Mouse (Mus musculus) spleen, adult 2 months (tissue): ENCODE measurements around the gene Zfp131. TPM values are rescaled to one million over a fixed set of nuclear protein-coding genes. Genes with fewer than 3 reads are reported as not detected.
A peak's percentile ranks its signal among the peaks of the same experiment; 100 is the strongest.

Experiments
- DNase-seq, 2 experiments: peaks; one replicate each; pipeline versions ENCODE4 v3.0.0 to v3.0.0-alpha.2; 2012 to 2021; ENCODE audit warnings: low spot score in 2 of 2, low read depth in 1 of 2
- H3K27ac ChIP-seq: fragments of 200-500 bp; 2 replicates; pipeline ENCODE4 v1.5.1; 2012; ENCODE audit warnings: low read length, inconsistent platforms; ENCODE audit not compliant: insufficient read depth
- H3K27me3 ChIP-seq: fragments of 200-500 bp; 2 replicates; pipeline ENCODE4 v1.6.1; 2012; ENCODE audit warnings: mild to moderate bottlenecking, moderate library complexity, low read length, inconsistent platforms; ENCODE audit not compliant: control insufficient read depth, insufficient read depth
- H3K36me3 ChIP-seq: fragments of 200-500 bp; 2 replicates; pipeline ENCODE4 v1.6.1; 2012; ENCODE audit warnings: mild to moderate bottlenecking, low read length, inconsistent platforms; ENCODE audit not compliant: control insufficient read depth, insufficient read depth
- H3K4me1 ChIP-seq: fragments of 200-500 bp; 2 replicates; pipeline ENCODE4 v1.6.1; 2011; ENCODE audit warnings: inconsistent platforms; ENCODE audit not compliant: control insufficient read depth, insufficient read depth, insufficient read length
- H3K4me3 ChIP-seq: fragments of 200-500 bp; 2 replicates; pipeline ENCODE4 v1.5.1; 2011; ENCODE audit warnings: mild to moderate bottlenecking, inconsistent platforms; ENCODE audit not compliant: insufficient read depth, insufficient read length; ENCODE audit errors: extremely low read depth
- CTCF ChIP-seq: fragments of 200-500 bp; IDR thresholded peaks from 2 replicates; pipeline ENCODE4 v1.5.1; 2011; ENCODE audit warnings: mild to moderate bottlenecking, inconsistent platforms; ENCODE audit not compliant: insufficient read depth, insufficient read length, insufficient replicate concordance; ENCODE audit errors: extremely low read depth
- POLR2A ChIP-seq: fragments of 200-500 bp; IDR thresholded peaks from 2 replicates; pipeline ENCODE4 v1.6.1; 2011; ENCODE audit warnings: low read depth, low read length, inconsistent platforms
- WGBS: fragments of 180-500 bp; shearing (Covaris S2); methylation state at CpG from one replicate; pipeline ENCODE4 v1.1.7; 2018; 5-methylcytosine and 5-hydroxymethylcytosine counted together
- polyA plus RNA-seq: library from polyadenylated mRNA; depleted of rRNA; stranded (reverse); fragments of >200 nt; gene quantifications from 2 replicates; pipeline ENCODE4 v1.2.3, GENCODE M21; 2012

The Zfp131 gene
- polyA plus RNA-seq, 1 experiment = 6.1 TPM

DNA sequence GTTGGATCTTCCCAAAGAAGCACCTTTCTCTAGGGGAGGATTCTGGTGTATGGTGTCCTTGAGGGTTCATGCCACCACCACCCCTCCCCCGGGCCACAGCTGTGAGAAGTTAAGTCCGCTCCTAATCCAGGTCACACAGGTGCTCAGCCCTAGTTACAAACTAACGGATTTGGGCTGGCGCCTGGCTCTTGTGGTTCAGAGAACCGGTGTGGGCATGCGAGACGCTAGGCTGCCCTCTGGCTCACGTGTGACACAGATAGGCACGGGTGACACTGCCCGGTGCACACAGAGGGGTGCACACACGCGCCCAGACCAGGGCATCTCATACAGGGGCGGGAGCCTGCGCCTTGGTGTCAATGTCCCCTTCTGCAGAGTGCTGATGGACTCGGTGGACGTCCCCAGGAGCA, 35.5 kb downstream of the Zfp131 start:
- peaks cover 7% of the 10 kb centered on the region; the same call in 1 of the 2 replicates for H3K4me1 ChIP-seq
- H3K27ac ChIP-seq = no peak overlapping the region
- 2% methylated on average over 16 of the region's 16 CpGs for WGBS
- H3K36me3 ChIP-seq = no peaks in the 10 kb centered on the region
- no peak for DNase-seq
- peak overlapping the region; percentile 49; the same call in 1 of the 2 replicates for H3K4me3 ChIP-seq
- no peak for TF ChIP-seq CTCF
- TF ChIP-seq POLR2A = no peak
- H3K27me3 ChIP-seq = no peaks in the 10 kb centered on the region

DNA sequence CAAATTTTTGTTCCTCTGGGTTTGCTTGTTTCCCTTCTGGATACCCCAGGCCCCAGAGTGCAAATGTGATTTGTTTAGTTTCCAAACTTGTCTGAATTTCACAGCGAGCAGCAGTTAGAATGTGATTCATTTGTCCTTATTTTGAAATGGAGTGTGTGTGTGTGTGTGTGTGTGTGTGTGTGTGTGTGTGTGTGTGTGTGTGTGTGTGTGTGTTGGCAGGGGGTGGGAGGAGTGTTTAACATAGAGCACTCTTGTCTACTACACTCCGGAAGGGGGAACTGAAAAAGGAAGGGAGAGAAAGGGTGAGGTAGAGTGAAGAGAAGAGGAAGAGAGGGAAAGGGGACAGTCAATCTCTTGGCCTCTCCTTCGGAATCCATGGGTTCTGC, 36.1 kb downstream of the Zfp131 start:
- peaks cover 7% of the 10 kb centered on the region; the same call in 1 of the 2 replicates for H3K4me1 ChIP-seq
- WGBS = 15% methylated on average over 3 of the region's 3 CpGs
- no peak for DNase-seq
- no peak overlapping the region for H3K4me3 ChIP-seq
- no peaks in the 10 kb centered on the region for H3K36me3 ChIP-seq
- H3K27me3 ChIP-seq = no peaks in the 10 kb centered on the region
- TF ChIP-seq POLR2A (no peak), CTCF (no peak)
- no peak overlapping the region for H3K27ac ChIP-seq

DNA sequence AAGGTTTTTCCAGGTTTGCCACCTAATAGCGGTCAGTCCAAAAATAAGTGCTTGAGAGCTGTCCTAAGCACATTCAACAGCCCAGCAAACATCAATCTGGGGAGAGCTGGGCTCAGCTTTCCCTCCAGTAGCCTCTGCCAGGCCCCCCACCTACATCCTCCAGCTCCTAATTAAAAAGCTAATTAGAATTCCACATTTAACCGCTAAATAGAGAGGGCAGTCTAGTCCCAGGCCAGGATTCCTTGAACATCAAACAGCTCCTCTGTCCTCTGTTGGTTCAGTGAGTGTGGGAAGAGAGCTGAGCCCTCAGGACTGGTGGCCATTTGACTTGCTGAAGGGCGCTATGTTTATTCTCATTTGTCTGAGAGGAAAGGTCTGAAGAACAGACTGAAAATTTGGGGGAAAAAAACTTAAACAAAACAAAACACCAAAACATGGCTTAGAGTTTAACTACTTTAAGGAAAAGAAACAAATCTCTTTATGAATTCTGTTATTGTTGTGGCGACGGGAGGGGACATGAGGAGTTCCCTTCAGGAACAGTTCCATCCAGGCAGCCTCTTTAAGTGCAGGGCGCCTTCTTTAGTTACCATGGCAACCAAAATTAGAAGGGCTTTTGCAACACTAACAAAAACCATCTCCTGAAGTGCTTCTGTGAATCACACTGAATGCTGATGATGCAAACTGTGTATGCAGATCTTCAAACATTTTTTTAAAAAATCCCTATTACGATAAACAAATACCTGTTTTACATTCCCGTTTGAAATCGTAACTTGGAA, 36.6 kb downstream of the Zfp131 start:
- H3K27me3 ChIP-seq = no peaks in the 10 kb centered on the region
- TF ChIP-seq POLR2A (no peak), CTCF (no peak)
- no peak for DNase-seq
- no peaks in the 10 kb centered on the region for H3K36me3 ChIP-seq
- H3K4me1 ChIP-seq = peaks cover 7% of the 10 kb centered on the region; the same call in 1 of the 2 replicates
- no peak overlapping the region for H3K4me3 ChIP-seq
- 81% methylated on average over 9 of the region's 9 CpGs for WGBS
- H3K27ac ChIP-seq = no peak overlapping the region

DNA sequence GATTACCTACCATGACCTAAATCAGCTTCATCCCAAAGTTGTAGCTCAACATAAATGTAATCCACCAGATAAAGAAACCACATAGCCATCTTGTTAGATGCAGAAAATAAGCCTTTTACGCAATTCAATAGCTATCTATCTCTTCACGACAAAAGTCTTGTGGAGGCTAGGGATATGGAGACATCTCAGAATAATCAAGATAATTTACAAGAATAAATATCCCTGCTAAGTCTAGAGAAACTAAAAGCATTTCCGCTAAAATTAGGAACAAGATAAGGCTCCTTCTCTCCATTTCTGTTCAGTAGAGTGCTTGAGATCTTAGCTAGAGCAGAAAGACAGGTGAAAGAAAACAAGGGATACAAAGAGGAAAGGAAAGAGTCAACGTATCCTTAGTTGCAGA, 43.8 kb downstream of the Zfp131 start:
- no peaks in the 10 kb centered on the region for H3K4me1 ChIP-seq
- H3K27me3 ChIP-seq = no peaks in the 10 kb centered on the region
- H3K27ac ChIP-seq = no peak overlapping the region
- no peak overlapping the region for H3K4me3 ChIP-seq
- no peaks in the 10 kb centered on the region for H3K36me3 ChIP-seq
- DNase-seq = no peak
- TF ChIP-seq POLR2A = no peak
- TF ChIP-seq CTCF = no peak
- WGBS = 87% methylated on average over 4 of the region's 4 CpGs

DNA sequence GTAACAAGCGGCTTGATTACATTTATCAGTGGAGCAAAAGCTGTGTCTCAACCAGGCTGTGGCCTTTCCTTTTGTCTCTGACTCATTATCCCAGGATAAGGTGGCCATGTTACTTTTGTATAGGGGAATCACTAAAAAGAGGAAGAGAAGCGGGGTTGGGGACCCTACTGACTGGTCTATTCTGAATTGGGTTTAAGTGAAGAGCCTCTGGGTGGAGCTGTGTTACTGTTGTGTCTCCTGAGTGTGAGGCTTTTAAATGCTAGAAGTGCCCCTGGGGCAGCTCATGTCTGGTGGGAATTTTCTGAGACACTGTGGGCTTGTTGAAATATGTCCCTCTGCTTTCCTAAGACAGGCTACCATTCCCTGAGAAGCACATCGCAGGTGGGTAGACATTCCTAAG, 47.2 kb downstream of the Zfp131 start:
- no peaks in the 10 kb centered on the region for H3K36me3 ChIP-seq
- no peaks in the 10 kb centered on the region for H3K4me1 ChIP-seq
- DNase-seq = no peak
- no peak overlapping the region for H3K27ac ChIP-seq
- 72% methylated on average over 3 of the region's 3 CpGs for WGBS
- no peaks in the 10 kb centered on the region for H3K27me3 ChIP-seq
- no peak overlapping the region for H3K4me3 ChIP-seq
- TF ChIP-seq POLR2A (no peak), CTCF (no peak)

DNA sequence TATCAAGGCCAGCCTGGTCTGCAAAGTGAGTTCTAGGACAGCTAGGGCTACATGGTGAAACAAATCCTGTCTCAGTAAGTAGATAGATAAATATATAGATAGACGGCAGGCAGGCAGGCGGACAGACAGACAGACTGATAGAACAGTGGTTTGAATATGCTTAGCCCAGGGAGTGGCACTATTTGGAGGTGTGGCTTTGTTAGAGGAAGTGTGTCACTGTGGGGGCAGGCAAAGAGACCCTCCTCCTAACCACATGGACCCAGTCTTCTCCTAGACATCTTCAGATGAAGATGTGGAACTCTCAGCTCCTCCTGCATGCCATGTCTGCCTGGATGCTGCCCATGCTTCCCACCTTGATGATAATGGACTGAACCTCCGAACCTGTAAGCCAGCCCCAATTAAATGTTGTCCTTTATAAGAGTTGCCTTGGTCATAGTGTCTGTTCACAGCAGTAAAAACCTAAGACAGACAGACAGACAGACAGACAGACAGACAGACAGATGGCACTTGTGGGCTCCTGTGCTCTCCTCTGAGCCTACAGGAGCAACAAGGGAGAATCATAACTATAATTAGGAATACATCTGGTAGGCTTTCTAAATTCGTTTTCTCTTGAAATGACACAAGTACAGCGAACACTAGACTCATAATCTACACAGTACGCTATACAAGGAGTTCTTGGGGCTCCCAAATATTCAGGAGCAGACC, 47.8 kb downstream of the Zfp131 start:
- TF ChIP-seq CTCF (no peak), POLR2A (no peak)
- Histone ChIP-seq H3K27me3 (no peaks in the 10 kb centered on the region), H3K27ac (no peak overlapping the region; the same call in 1 of the 2 replicates), H3K4me3 (no peak overlapping the region), H3K36me3 (no peaks in the 10 kb centered on the region), H3K4me1 (no peaks in the 10 kb centered on the region)
- WGBS = 79% methylated on average over 6 of the region's 6 CpGs
- no peak for DNase-seq
